Comparison of ENCODE assay signal across 8 mouse cellular contexts in the genomic region with DNA sequence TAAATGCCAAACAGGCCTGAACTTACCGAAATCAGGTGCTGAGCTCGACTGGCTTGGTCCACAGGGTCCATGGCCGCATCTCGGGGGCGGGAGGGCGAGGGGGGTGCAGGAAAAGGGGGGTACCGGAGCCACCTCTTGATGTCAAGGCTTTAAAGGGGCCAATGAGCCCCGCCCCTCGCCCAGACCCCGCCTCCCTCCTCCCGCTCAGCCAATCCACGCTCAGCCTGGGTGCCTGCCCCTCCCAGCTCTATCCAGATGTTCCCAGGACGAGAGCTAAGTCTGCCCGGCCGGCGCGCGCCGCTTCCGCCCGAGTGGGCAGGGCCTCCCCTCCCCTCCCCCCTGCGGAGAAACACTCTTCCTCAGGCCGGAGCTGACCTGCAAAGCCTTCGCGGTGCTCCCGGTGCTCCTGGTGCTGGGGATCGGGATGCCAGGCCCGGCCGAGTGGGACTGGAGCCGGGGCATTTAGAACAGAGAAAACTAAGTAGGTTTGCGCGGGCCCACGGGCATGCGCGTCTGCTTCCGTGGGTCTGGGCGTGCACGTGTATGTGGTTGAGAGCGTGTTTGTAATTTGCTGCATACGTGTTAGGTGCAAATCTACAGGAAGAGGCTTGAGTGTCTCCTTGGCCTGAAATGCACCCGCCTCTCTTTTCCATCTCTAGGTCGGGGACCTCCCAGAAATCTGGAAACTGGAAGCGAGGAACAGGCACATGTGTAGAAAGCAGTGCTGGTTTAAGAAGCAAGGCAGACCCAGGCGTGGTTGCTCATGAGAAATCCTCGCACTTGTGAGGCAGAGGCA. TPM values are rescaled to one million over a fixed set of nuclear protein-coding genes. Genes with fewer than 3 reads are reported as not detected.
A peak's percentile ranks its signal among the peaks of the same experiment; 100 is the strongest.
DNase-seq lines count a peak whose midpoint lies in the region; ATAC-seq and TF ChIP-seq lines count a peak whose summit lies in the region.

TSS of gene Nckap5l (minus strand) at position 143 of the 796 bp plus-strand sequence.

- no peaks in the 10 kb centered on the region for H3K27me3 ChIP-seq in forebrain, embryonic 15.5 days
- H3K27me3 ChIP-seq in lung, embryonic 16.5 days (ENCODE audit: control insufficient read depth, insufficient read depth, low read depth, low read length): no peaks in the 10 kb centered on the region

- H3K27ac ChIP-seq in ES-E14 (ENCODE audit: insufficient read depth, low read depth, low read length, poor library complexity, severe bottlenecking): peak within 1 kb of the TSS; percentile 29; the same call in 1 of the 2 replicates
- peak within 1 kb of the TSS; percentile 89 for H3K27ac ChIP-seq in forebrain, embryonic 15.5 days (replicated peaks)
- peak within 1 kb of the TSS; percentile 87 for H3K27ac ChIP-seq in lung, embryonic 16.5 days (ENCODE audit: low read length)

- in situ Hi-C loops in ES-E14 (cut with MboI; ENCODE audit: low sequenced_read_pairs in 2 of 2, unreplicated experiment in 2 of 2): no loop called here

- under 1% methylated on average over 45 of the region's 45 CpGs for WGBS in forebrain, embryonic 15.5 days
- WGBS in lung, embryonic 16.5 days: under 1% methylated on average over 42 of the region's 45 CpGs

- intact Hi-C loops in heart, postnatal 36 days (cut with DNase I): loop anchor here (5.0 kb wide), 1 partner anchor 136 kb away; no protein-coding TSS in a partner anchor

- H3K4me1 ChIP-seq in ES-E14 (ENCODE audit: control insufficient read depth in 2 of 2, insufficient read depth in 2 of 2, low read length in 2 of 2, poor library complexity in 1 of 2): peaks cover 2 to 17% of the 10 kb centered on the region in 2 experiments
- peaks cover 40% of the 10 kb centered on the region for H3K4me1 ChIP-seq in forebrain, embryonic 15.5 days
- peaks cover 32% of the 10 kb centered on the region for H3K4me1 ChIP-seq in lung, embryonic 16.5 days (replicated peaks; ENCODE audit: control insufficient read depth, insufficient read depth, low read length)

- peak within 1 kb of the TSS; percentile 91 to 100 for H3K4me3 ChIP-seq in ES-E14 (ENCODE audit: insufficient read depth in 1 of 2, low read depth in 1 of 2, low read length in 2 of 2, poor library complexity in 1 of 2, severe bottlenecking in 1 of 2)
- peak within 1 kb of the TSS; percentile 93 for H3K4me3 ChIP-seq in forebrain, embryonic 15.5 days
- peak within 1 kb of the TSS; percentile 89 for H3K4me3 ChIP-seq in lung, embryonic 16.5 days (ENCODE audit: low read length)

- H3K9ac ChIP-seq in ES-E14 (ENCODE audit: insufficient read depth, low read depth, low read length, poor library complexity, severe bottlenecking): peak within 1 kb of the TSS; percentile 67
- H3K9ac ChIP-seq in forebrain, embryonic 15.5 days (replicated peaks): peak within 1 kb of the TSS; percentile 85
- peak within 1 kb of the TSS; percentile 80 for H3K9ac ChIP-seq in lung, embryonic 16.5 days (ENCODE audit: low read length)

- ATAC-seq in forebrain, embryonic 15.5 days (replicated peaks): peak; percentile 94
- ATAC-seq in lung, embryonic 16.5 days (ENCODE audit: low read depth): peak; percentile 97

- H3K36me3 ChIP-seq in ES-E14 (ENCODE audit: control insufficient read depth, insufficient read depth, low read length, poor library complexity, severe bottlenecking): no peaks in the 10 kb centered on the region
- H3K36me3 ChIP-seq in forebrain, embryonic 15.5 days: no peaks in the 10 kb centered on the region
- H3K36me3 ChIP-seq in lung, embryonic 16.5 days (ENCODE audit: control insufficient read depth, insufficient read depth, low read length): no peaks in the 10 kb centered on the region

- DNase-seq in ES-E14 (ENCODE audit: low read depth, low spot score): peak; percentile 91
- DNase-seq in cerebellum, adult 11 months: peak; percentile 81
- DNase-seq in heart, postnatal 36 days: peak; percentile 88 to 90
- DNase-seq in layer of hippocampus, adult 8-10 months (ENCODE audit: low spot score in 2 of 2): peak; percentile 87
- peak; percentile 83 for DNase-seq in ovary, postnatal 10 days (ENCODE audit: low spot score)
- DNase-seq in thymus, postnatal 10 days (ENCODE audit: low spot score in 2 of 2): peak; percentile 92 to 95

- peak within 1 kb of the TSS; percentile 71 for H3K4me2 ChIP-seq in forebrain, embryonic 15.5 days (replicated peaks)
- H3K4me2 ChIP-seq in lung, embryonic 16.5 days (ENCODE audit: low read depth, low read length): peak within 1 kb of the TSS; percentile 88

- H3K9me3 ChIP-seq in ES-E14 (ENCODE audit: control insufficient read depth, insufficient read depth, low read depth, low read length): no peaks in the 10 kb centered on the region
- no peaks in the 10 kb centered on the region for H3K9me3 ChIP-seq in forebrain, embryonic 15.5 days
- H3K9me3 ChIP-seq in lung, embryonic 16.5 days (ENCODE audit: control insufficient read depth, low read length): no peaks in the 10 kb centered on the region

TF ChIP-seq in ES-E14, 5 proteins besides CTCF, POLR2A, EP300 and RAD21:
- TF ChIP-seq ZC3H11A (IDR thresholded peaks at IDR 0.05; ENCODE audit: borderline replicate concordance, low read depth, low read length): no peak
- TF ChIP-seq CHD2 (IDR thresholded peaks at IDR 0.05; ENCODE audit: low read depth, low read length): no peak
- no peak for TF ChIP-seq ZNF384 (IDR thresholded peaks at IDR 0.05; ENCODE audit: low read depth, low read length)
- TF ChIP-seq MAFK (IDR thresholded peaks at IDR 0.05; ENCODE audit: insufficient read depth, low read depth, low read length): no peak
- TF ChIP-seq HCFC1 (IDR thresholded peaks at IDR 0.05; ENCODE audit: borderline replicate concordance, insufficient read depth, low read length): no peak

RNA-seq across cellular contexts. Expression of gene Nckap5l, which starts in this region (rescaled TPM):
- 5.9 and 6.3 TPM in 2 replicates for total RNA-seq in ES-E14 (2012; rRNA removed)
- 11.0 and 12.4 TPM in 2 replicates for polyA plus RNA-seq in forebrain, embryonic 15.5 days (2015; fragmentation: Nextera tagmentation; extraction: Ambion mirVana)
- total RNA-seq in heart, postnatal 36 days (2021): 1 to 10 TPM; 6.9 to 8.8 TPM
- total RNA-seq in layer of hippocampus, adult 8-10 months (2022): 10 to 100 TPM; 15.5 to 24.3 (median 19.8) TPM
- 7.5 and 9.5 TPM in 2 replicates for polyA plus RNA-seq in lung, embryonic 16.5 days (2015; fragmentation: Nextera tagmentation; extraction: Ambion mirVana)

Comparison
In these comparisons a context has a peak if more than half of its experiments do, and no peak if none do; other contexts are left out.
1. Peak in every context shown above with its lines: DNase-seq, ATAC-seq, H3K4me3 ChIP-seq and H3K27ac ChIP-seq.
2. H3K27ac ChIP-seq: peak in every context shown above with its lines; median percentile 89 in forebrain, embryonic 15.5 days; 87 in lung, embryonic 16.5 days; 29 in ES-E14.